Comparison of ENCODE assay signal across 8 mouse cellular contexts in genomic region chr2:48813371-48814222, GRCm38 (mm10). TPM values are rescaled to one million over a fixed set of nuclear protein-coding genes. Genes with fewer than 3 reads are reported as not detected.
A peak's percentile ranks its signal among the peaks of the same experiment; 100 is the strongest.
DNase-seq lines count a peak whose midpoint lies in the region; ATAC-seq lines count a peak whose summit lies in the region.

Gene Acvr2a (plus strand): TSS chr2:48814109.

- peak within 1 kb of the TSS; percentile 88 for H3K9ac ChIP-seq in intestine, embryonic 15.5 days

- ATAC-seq in intestine, embryonic 15.5 days, result peak; percentile 94
- ATAC-seq in megakaryocyte-erythroid progenitor cell, adult 5-6 weeks (replicated peaks; ENCODE audit: low FRiP score, low TSS enrichment, poor library complexity, severe bottlenecking), result peak; percentile 77

- H3K27me3 ChIP-seq in intestine, embryonic 15.5 days (replicated peaks), result no peaks in the 10 kb centered on the region

- no peaks in the 10 kb centered on the region for H3K9me3 ChIP-seq in intestine, embryonic 15.5 days

- WGBS in intestine, embryonic 15.5 days, result under 1% methylated on average over 75 of the region's 105 CpGs

- intact Hi-C loops in left cerebral cortex, postnatal 14 days (cut with DNase I), result loop anchor here (5.0 kb wide), 2 partner anchors 41 to 69 kb away; no protein-coding TSS in a partner anchor

- 0 out of 2 replicates have a peak, but pooled peaks cover 6% of the 10 kb centered on the region for H3K4me1 ChIP-seq in intestine, embryonic 15.5 days (replicated peaks)

- no peaks in the 10 kb centered on the region for H3K36me3 ChIP-seq in intestine, embryonic 15.5 days

- peak within 1 kb of the TSS; percentile 89 for H3K4me3 ChIP-seq in intestine, embryonic 15.5 days (replicated peaks)

- H3K27ac ChIP-seq in intestine, embryonic 15.5 days, result peak within 1 kb of the TSS; percentile 96

- peak within 1 kb of the TSS; percentile 60 for H3K4me2 ChIP-seq in intestine, embryonic 15.5 days (replicated peaks)

- peak; percentile 95 to 98 for DNase-seq in adrenal gland, adult (ENCODE audit: inconsistent age in 2 of 2, low spot score in 1 of 2)
- DNase-seq in embryo, embryonic 10.5 days (ENCODE audit: low spot score), result peak; percentile 94
- peak; percentile 91 for DNase-seq in gastrocnemius, postnatal 25 days
- DNase-seq in left cerebral cortex, postnatal 14 days (ENCODE audit: low spot score in 2 of 2), result peak; percentile 89 to 90
- DNase-seq in right cerebral cortex, postnatal 14 days, result peak; percentile 92
- DNase-seq in urinary bladder, postnatal 25 days (ENCODE audit: low spot score), result peak; percentile 92

RNA-seq across cellular contexts. Expression of gene Acvr2a, which starts in this region (rescaled TPM):
- total RNA-seq in gastrocnemius, postnatal 25 days (2021), result 10 to 100 TPM; 13.4 to 19.4 TPM
- polyA plus RNA-seq in intestine, embryonic 15.5 days (2015; fragmentation: Nextera tagmentation; extraction: Ambion mirVana), result 13.7 and 16.6 TPM in 2 replicates
- 10 to 100 TPM; 48.5 to 60.9 TPM for total RNA-seq in left cerebral cortex, postnatal 14 days (2021)
- total RNA-seq in megakaryocyte-erythroid progenitor cell, adult 5-6 weeks (2014; fragmentation: Nextera tagmentation), result 0.32 and 2.4 TPM in 2 replicates
- total RNA-seq in megakaryocyte-erythroid progenitor cell, adult 5-6 weeks (2017), result 0.69 and 1.4 TPM in 2 replicates

Comparison
In these comparisons a context has a peak if more than half of its experiments do, and no peak if none do; other contexts are left out.
1. Peak in every context shown above with its lines: DNase-seq, ATAC-seq, H3K4me3 ChIP-seq and H3K27ac ChIP-seq.
2. RNA of gene Acvr2a (total RNA-seq): 48.5 to 60.9 TPM in left cerebral cortex, postnatal 14 days and 13.4 to 19.4 TPM in gastrocnemius, postnatal 25 days; 0.32 to 2.4 TPM in megakaryocyte-erythroid progenitor cell, adult 5-6 weeks; every median in the first group is over 4 times any median in the second.